Comparison of ENCODE assay signal across 18 mouse cellular contexts in the genomic region with DNA sequence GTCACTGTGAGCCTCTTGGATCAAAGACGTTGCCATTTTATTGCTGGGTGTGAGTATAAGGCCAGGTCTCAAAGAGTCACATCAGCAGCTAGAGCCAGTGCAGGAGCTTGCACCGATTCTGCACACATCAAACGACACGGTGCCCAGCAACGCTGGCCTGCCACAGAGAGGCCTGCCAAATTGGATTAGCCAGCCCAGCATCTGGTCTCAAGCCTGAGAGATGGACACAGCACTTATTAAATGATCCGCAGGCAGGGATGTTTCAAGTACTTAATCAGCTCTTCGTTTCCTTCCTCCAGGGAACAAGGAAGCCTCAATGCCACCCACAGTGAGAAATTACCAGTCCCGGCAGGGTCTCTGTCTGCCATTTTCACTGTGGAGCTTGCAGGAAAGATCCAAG.
DNase-seq lines count a peak whose midpoint lies in the region; ATAC-seq and TF ChIP-seq lines count a peak whose summit lies in the region.
"Had no signal": no experiment of that assay in that cellular context is flagged by ENCODE, and none has a peak within 500 bp of the region (broad histone marks: within the 10 kb centered on the region; RNA-seq: fewer than 3 reads in every experiment).

No protein-coding gene starts in this region.

- TF ChIP-seq CTCF in hindbrain, postnatal 0 days (IDR thresholded peaks at IDR 0.05; ENCODE audit: low read depth), result no peak

- H3K9ac ChIP-seq in forebrain, embryonic 14.5 days (ENCODE audit: low read length), result no peak overlapping the region
- no peak overlapping the region for H3K9ac ChIP-seq in forebrain, embryonic 11.5 days (ENCODE audit: low read length)
- no peak overlapping the region for H3K9ac ChIP-seq in hindbrain, postnatal 0 days (replicated peaks; ENCODE audit: low read length)
- H3K9ac ChIP-seq in neural tube, embryonic 15.5 days (replicated peaks), result no peak overlapping the region
- H3K9ac ChIP-seq: embryonic facial prominence, embryonic 13.5 days; limb, embryonic 15.5 days; liver, embryonic 15.5 days had no signal

- H3K36me3 ChIP-seq in forebrain, embryonic 14.5 days (ENCODE audit: control insufficient read depth, insufficient read depth, low read length), result no peaks in the 10 kb centered on the region
- no peaks in the 10 kb centered on the region for H3K36me3 ChIP-seq in forebrain, embryonic 11.5 days (ENCODE audit: control insufficient read depth, insufficient read depth, low read length)
- H3K36me3 ChIP-seq in hindbrain, postnatal 0 days (ENCODE audit: insufficient read depth, low read length), result no peaks in the 10 kb centered on the region
- H3K36me3 ChIP-seq in neural tube, embryonic 15.5 days, result no peaks in the 10 kb centered on the region
- H3K36me3 ChIP-seq: embryonic facial prominence, embryonic 13.5 days; limb, embryonic 15.5 days; liver, embryonic 15.5 days had no signal

- no peak overlapping the region for H3K27ac ChIP-seq in forebrain, embryonic 14.5 days (ENCODE audit: low read depth, low read length)
- H3K27ac ChIP-seq in forebrain, embryonic 11.5 days (ENCODE audit: low read depth, low read length), result no peak overlapping the region
- H3K27ac ChIP-seq in hindbrain, postnatal 0 days, result peak overlapping the region; percentile 38; the same call in 1 of the 2 replicates
- H3K27ac ChIP-seq in neural tube, embryonic 15.5 days (replicated peaks), result peak overlapping the region; percentile 80
- H3K27ac ChIP-seq: embryonic facial prominence, embryonic 13.5 days; limb, embryonic 15.5 days; liver, embryonic 15.5 days; stomach, postnatal 0 days had no signal

- DNase-seq in forebrain, embryonic 14.5 days (ENCODE audit: low spot score), result peak; percentile 16
- DNase-seq in forebrain, embryonic 11.5 days (ENCODE audit: low spot score), result no peak
- DNase-seq in brain, adult 2 months (ENCODE audit: low read depth, low spot score), result peak; percentile 30
- peak; percentile 19 for DNase-seq in hindbrain, postnatal 0 days (ENCODE audit: low spot score)
- DNase-seq in layer of hippocampus, postnatal 36 days, result no peak
- DNase-seq in cerebellum, postnatal 25 days, result no peak
- DNase-seq: cerebellum, adult 9-11 months; heart, postnatal 10 days; kidney, adult 2 months; kidney, postnatal 14 days had no signal

- no peak overlapping the region for H3K4me3 ChIP-seq in forebrain, embryonic 14.5 days (ENCODE audit: low read depth, low read length)
- H3K4me3 ChIP-seq in forebrain, embryonic 11.5 days (ENCODE audit: low read depth, low read length), result no peak overlapping the region
- no peak overlapping the region for H3K4me3 ChIP-seq in hindbrain, postnatal 0 days (ENCODE audit: low read length)
- H3K4me3 ChIP-seq in neural tube, embryonic 15.5 days (replicated peaks), result no peak overlapping the region
- H3K4me3 ChIP-seq: embryonic facial prominence, embryonic 13.5 days; limb, embryonic 15.5 days; liver, embryonic 15.5 days had no signal

- ATAC-seq in forebrain, embryonic 14.5 days, result no peak
- ATAC-seq in forebrain, embryonic 11.5 days (replicated peaks; ENCODE audit: low FRiP score), result no peak
- ATAC-seq in hindbrain, postnatal 0 days, result no peak
- ATAC-seq in neural tube, embryonic 15.5 days (ENCODE audit: low FRiP score), result no peak
- ATAC-seq: lung, postnatal 0 days had no signal

- H3K4me2 ChIP-seq in forebrain, embryonic 14.5 days (ENCODE audit: low read length), result no peak overlapping the region
- H3K4me2 ChIP-seq in forebrain, embryonic 11.5 days (ENCODE audit: low read depth, low read length, severe bottlenecking), result no peak overlapping the region
- no peak overlapping the region for H3K4me2 ChIP-seq in hindbrain, postnatal 0 days (ENCODE audit: low read depth, low read length)
- H3K4me2 ChIP-seq in neural tube, embryonic 15.5 days, result no peak overlapping the region
- H3K4me2 ChIP-seq: embryonic facial prominence, embryonic 13.5 days; heart, embryonic 11.5 days; limb, embryonic 15.5 days; liver, embryonic 15.5 days had no signal

- 23% methylated on average over 8 of the region's 8 CpGs for WGBS in forebrain, embryonic 14.5 days
- 26% methylated on average over 8 of the region's 8 CpGs for WGBS in forebrain, embryonic 11.5 days
- 43% methylated on average over 8 of the region's 8 CpGs for WGBS in hindbrain, postnatal 0 days
- 47% methylated on average over 8 of the region's 8 CpGs for WGBS in neural tube, embryonic 15.5 days

- no peaks in the 10 kb centered on the region for H3K9me3 ChIP-seq in forebrain, embryonic 14.5 days (replicated peaks; ENCODE audit: control insufficient read depth, low read length)
- H3K9me3 ChIP-seq in forebrain, embryonic 11.5 days (ENCODE audit: control insufficient read depth, low read length), result no peaks in the 10 kb centered on the region
- no peaks in the 10 kb centered on the region for H3K9me3 ChIP-seq in hindbrain, postnatal 0 days (ENCODE audit: low read length)
- H3K9me3 ChIP-seq in neural tube, embryonic 15.5 days (replicated peaks), result no peaks in the 10 kb centered on the region
- H3K9me3 ChIP-seq: embryonic facial prominence, embryonic 13.5 days; limb, embryonic 15.5 days; liver, embryonic 15.5 days had no signal

- H3K4me1 ChIP-seq in forebrain, embryonic 14.5 days (ENCODE audit: control insufficient read depth, insufficient read depth, low read length), result peaks cover 11% of the 10 kb centered on the region; the same call in 1 of the 2 replicates
- H3K4me1 ChIP-seq in forebrain, embryonic 11.5 days (replicated peaks; ENCODE audit: control insufficient read depth, insufficient read depth, low read length), result 0 out of 2 replicates have a peak, but pooled peaks cover 2% of the 10 kb centered on the region
- H3K4me1 ChIP-seq in hindbrain, postnatal 0 days (ENCODE audit: insufficient read depth, low read length), result 0 out of 2 replicates have a peak, but pooled peaks cover 3% of the 10 kb centered on the region
- H3K4me1 ChIP-seq in neural tube, embryonic 15.5 days, result peaks cover 37% of the 10 kb centered on the region
- H3K4me1 ChIP-seq: liver, embryonic 15.5 days had no signal

- H3K27me3 ChIP-seq in forebrain, embryonic 14.5 days (replicated peaks; ENCODE audit: control insufficient read depth, insufficient read depth, low read length), result no peaks in the 10 kb centered on the region
- no peaks in the 10 kb centered on the region for H3K27me3 ChIP-seq in forebrain, embryonic 11.5 days (ENCODE audit: control insufficient read depth, insufficient read depth, low read length)
- no peaks in the 10 kb centered on the region for H3K27me3 ChIP-seq in hindbrain, postnatal 0 days (ENCODE audit: insufficient read depth, low read length)
- H3K27me3 ChIP-seq in neural tube, embryonic 15.5 days (replicated peaks), result no peaks in the 10 kb centered on the region; the same call in 1 of the 2 replicates
- H3K27me3 ChIP-seq: CH12.LX; embryonic facial prominence, embryonic 13.5 days; limb, embryonic 15.5 days; liver, embryonic 15.5 days had no signal

Comparison
In these comparisons a context has a peak if more than half of its experiments do, and no peak if none do; other contexts are left out.
1. DNase-seq: peak in forebrain, embryonic 14.5 days (single experiment), brain, adult 2 months (single experiment) and hindbrain, postnatal 0 days (single experiment); none in forebrain, embryonic 11.5 days (single experiment), layer of hippocampus, postnatal 36 days (0 of 2) and cerebellum, postnatal 25 days (0 of 2).
2. H3K27ac ChIP-seq: peak in hindbrain, postnatal 0 days (single experiment) and neural tube, embryonic 15.5 days (single experiment); none in forebrain, embryonic 14.5 days (single experiment) and forebrain, embryonic 11.5 days (single experiment).